Mouse (Mus musculus): ENCODE measurements around the gene Krt88. TPM values are rescaled to one million over a fixed set of nuclear protein-coding genes. Genes with fewer than 3 reads are reported as not detected.

The Krt88 gene
- total and polyA plus RNA-seq, 2 experiments from 2014 or later: not detected

DNA sequence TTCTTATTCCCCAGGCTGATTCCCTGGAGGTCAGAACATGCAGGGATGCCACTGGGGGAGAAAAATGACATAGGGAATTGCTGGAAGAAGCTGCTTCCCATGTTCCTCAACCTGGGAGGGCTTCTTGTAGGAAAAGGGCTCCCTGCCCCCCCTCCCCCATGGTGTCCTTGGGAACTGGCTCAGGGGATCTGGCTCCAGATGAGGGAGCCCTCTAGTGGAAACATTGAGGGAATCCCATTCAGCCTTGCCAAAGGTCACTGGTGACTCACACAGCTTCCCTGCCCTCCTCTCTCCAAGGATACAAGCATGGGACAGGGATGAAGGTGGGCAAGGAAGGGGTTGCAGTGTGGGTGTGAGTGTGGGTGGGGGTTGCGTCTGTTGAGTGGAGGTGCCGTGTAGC lies 49.6 kb downstream of the Krt88 start:
- peak; percentile 29 for DNase-seq (ENCODE audit: low spot score)

More for the DNA sequence above, 49.6 kb downstream of the Krt88 start:
- Histone ChIP-seq H3K27ac (ENCODE audit: low read depth) (no peak overlapping the region), H3K4me1 (ENCODE audit: control insufficient read depth, insufficient read depth) (peaks cover 5% of the 10 kb centered on the region), H3K27me3 (ENCODE audit: control insufficient read depth, insufficient read depth, low read length) (no peaks in the 10 kb centered on the region), H3K4me3 (ENCODE audit: low read depth, low read length) (no peak overlapping the region), H3K9me3 (replicated peaks; ENCODE audit: control insufficient read depth, low read length) (no peaks in the 10 kb centered on the region), H3K9ac (replicated peaks; ENCODE audit: low read depth, low read length) (no peak overlapping the region), H3K4me2 (ENCODE audit: low read depth, low read length) (no peak overlapping the region), H3K36me3 (replicated peaks; ENCODE audit: control insufficient read depth, insufficient read depth, low read length) (no peaks in the 10 kb centered on the region)
- no peak for ATAC-seq (ENCODE audit: insufficient read depth, low read depth)
- 57% methylated on average over 2 of the region's 2 CpGs for WGBS
- TF ChIP-seq CTCF (IDR thresholded peaks at IDR 0.05; ENCODE audit: low read depth) (peak; percentile 57), EP300 (IDR thresholded peaks at IDR 0.05; ENCODE audit: low read depth) (no peak)

Other genes starting within 250 kb of the Krt88 start
- gene Grasp, start 223.6 kb upstream of the Krt88 start, total RNA-seq (2014; rRNA removed; ENCODE audit: low replicate concordance): 8.0 and 21.3 TPM in 2 replicates
- 2.0 and 2.3 TPM in 2 replicates for gene Grasp, start 223.6 kb upstream of the Krt88 start, polyA plus RNA-seq (2015; fragmentation: Nextera tagmentation; extraction: Ambion mirVana)
- 40.2 and 56.0 TPM in 2 replicates for gene Nr4a1, start 193.5 kb upstream of the Krt88 start, total RNA-seq (2014; rRNA removed; ENCODE audit: low replicate concordance)
- gene Nr4a1, start 193.5 kb upstream of the Krt88 start, polyA plus RNA-seq (2015; fragmentation: Nextera tagmentation; extraction: Ambion mirVana): 7.4 and 8.6 TPM in 2 replicates
- gene Atg101, start 163.5 kb upstream of the Krt88 start, total RNA-seq (2014; rRNA removed; ENCODE audit: low replicate concordance): 43.7 and 61.6 TPM in 2 replicates
- 48.6 and 53.4 TPM in 2 replicates for gene Atg101, start 163.5 kb upstream of the Krt88 start, polyA plus RNA-seq (2015; fragmentation: Nextera tagmentation; extraction: Ambion mirVana)
- gene 6030408B16Rik, start 154.5 kb upstream of the Krt88 start, total RNA-seq (2014; rRNA removed; ENCODE audit: low replicate concordance): 6.5 and 8.4 TPM in 2 replicates
- gene 6030408B16Rik, start 154.5 kb upstream of the Krt88 start, polyA plus RNA-seq (2015; fragmentation: Nextera tagmentation; extraction: Ambion mirVana): 6.4 and 8.1 TPM in 2 replicates
- 5.9 and 12.0 TPM in 2 replicates for gene Krt80, start 77.6 kb upstream of the Krt88 start, total RNA-seq (2014; rRNA removed; ENCODE audit: low replicate concordance)
- 1.8 and 2.2 TPM in 2 replicates for gene Krt80, start 77.6 kb upstream of the Krt88 start, polyA plus RNA-seq (2015; fragmentation: Nextera tagmentation; extraction: Ambion mirVana)
- 6.6 and 24.8 TPM in 2 replicates for gene Krt7, start 36.7 kb upstream of the Krt88 start, total RNA-seq (2014; rRNA removed; ENCODE audit: low replicate concordance)
- gene Krt7, start 36.7 kb upstream of the Krt88 start, polyA plus RNA-seq (2015; fragmentation: Nextera tagmentation; extraction: Ambion mirVana): 10.2 and 10.4 TPM in 2 replicates
- not detected in 2 replicates for gene Krt87, start 8.9 kb upstream of the Krt88 start, total RNA-seq (2014; rRNA removed; ENCODE audit: low replicate concordance)
- gene Krt87, start 8.9 kb upstream of the Krt88 start, polyA plus RNA-seq (2015; fragmentation: Nextera tagmentation; extraction: Ambion mirVana): not detected in 2 replicates
- not detected in 2 replicates for gene Krt81, start 16.0 kb downstream of the Krt88 start, total RNA-seq (2014; rRNA removed; ENCODE audit: low replicate concordance)
- gene Krt81, start 16.0 kb downstream of the Krt88 start, polyA plus RNA-seq (2015; fragmentation: Nextera tagmentation; extraction: Ambion mirVana): not detected in 2 replicates
- not detected in 2 replicates for gene Krt86, start 25.7 kb downstream of the Krt88 start, total RNA-seq (2014; rRNA removed; ENCODE audit: low replicate concordance)
- not detected in 2 replicates for gene Krt86, start 25.7 kb downstream of the Krt88 start, polyA plus RNA-seq (2015; fragmentation: Nextera tagmentation; extraction: Ambion mirVana)
- not detected in 2 replicates for gene Krt83, start 43.8 kb downstream of the Krt88 start, total RNA-seq (2014; rRNA removed; ENCODE audit: low replicate concordance)
- not detected in 2 replicates for gene Krt83, start 43.8 kb downstream of the Krt88 start, polyA plus RNA-seq (2015; fragmentation: Nextera tagmentation; extraction: Ambion mirVana)
- gene Gm49425, start 69.5 kb downstream of the Krt88 start, total RNA-seq (2014; rRNA removed; ENCODE audit: low replicate concordance): not detected in 2 replicates
- not detected in 2 replicates for gene Gm49425, start 69.5 kb downstream of the Krt88 start, polyA plus RNA-seq (2015; fragmentation: Nextera tagmentation; extraction: Ambion mirVana)
- gene Krt84, start 85.1 kb downstream of the Krt88 start, total RNA-seq (2014; rRNA removed; ENCODE audit: low replicate concordance): not detected in 2 replicates
- not detected in 2 replicates for gene Krt84, start 85.1 kb downstream of the Krt88 start, polyA plus RNA-seq (2015; fragmentation: Nextera tagmentation; extraction: Ambion mirVana)
- not detected in 2 replicates for gene Krt82, start 102.9 kb downstream of the Krt88 start, total RNA-seq (2014; rRNA removed; ENCODE audit: low replicate concordance)
- gene Krt82, start 102.9 kb downstream of the Krt88 start, polyA plus RNA-seq (2015; fragmentation: Nextera tagmentation; extraction: Ambion mirVana): not detected in 2 replicates
- 0.08 TPM in 1 of 2 replicates, not detected in the other for gene Krt90, start 115.2 kb downstream of the Krt88 start, total RNA-seq (2014; rRNA removed; ENCODE audit: low replicate concordance)
- 0.04 and 0.14 TPM in 2 replicates for gene Krt90, start 115.2 kb downstream of the Krt88 start, polyA plus RNA-seq (2015; fragmentation: Nextera tagmentation; extraction: Ambion mirVana)
- gene Krt75, start 126.2 kb downstream of the Krt88 start, total RNA-seq (2014; rRNA removed; ENCODE audit: low replicate concordance): not detected in 2 replicates
- not detected in 2 replicates for gene Krt75, start 126.2 kb downstream of the Krt88 start, polyA plus RNA-seq (2015; fragmentation: Nextera tagmentation; extraction: Ambion mirVana)
- not detected in 2 replicates for gene Gm5414, start 180.4 kb downstream of the Krt88 start, total RNA-seq (2014; rRNA removed; ENCODE audit: low replicate concordance)
- not detected in 2 replicates for gene Gm5414, start 180.4 kb downstream of the Krt88 start, polyA plus RNA-seq (2015; fragmentation: Nextera tagmentation; extraction: Ambion mirVana)
- not detected in 2 replicates for gene Gm5478, start 199.6 kb downstream of the Krt88 start, total RNA-seq (2014; rRNA removed; ENCODE audit: low replicate concordance)
- not detected in 2 replicates for gene Gm5478, start 199.6 kb downstream of the Krt88 start, polyA plus RNA-seq (2015; fragmentation: Nextera tagmentation; extraction: Ambion mirVana)
- gene Krt6b, start 232.5 kb downstream of the Krt88 start, total RNA-seq (2014; rRNA removed; ENCODE audit: low replicate concordance): not detected in 2 replicates
- 0.07 TPM in 1 of 2 replicates, not detected in the other for gene Krt6b, start 232.5 kb downstream of the Krt88 start, polyA plus RNA-seq (2015; fragmentation: Nextera tagmentation; extraction: Ambion mirVana)
- gene Krt6a, start 246.6 kb downstream of the Krt88 start, total RNA-seq (2014; rRNA removed; ENCODE audit: low replicate concordance): 2.8 TPM in 1 of 2 replicates, not detected in the other
- not detected in 2 replicates for gene Krt6a, start 246.6 kb downstream of the Krt88 start, polyA plus RNA-seq (2015; fragmentation: Nextera tagmentation; extraction: Ambion mirVana)

Measured in heart, postnatal 0 days (tissue).